Mouse (Mus musculus) bone marrow, adult 2 months (tissue): Measurements from ENCODE around the gene Micu1.

Experiments
- CTCF ChIP-seq: fragments of 200-500 bp; IDR thresholded peaks from 2 replicates; pipeline ENCODE4 v1.5.1; 2011; ENCODE audit warnings: low read length, control low read depth; ENCODE audit not compliant: control insufficient read depth, insufficient read depth
- POLR2A ChIP-seq: fragments of 200-500 bp; IDR thresholded peaks from 2 replicates; pipeline ENCODE4 v1.6.1; 2011; ENCODE audit warnings: low read depth, mild to moderate bottlenecking, control low read depth, low read length, borderline replicate concordance; ENCODE audit not compliant: control insufficient read depth

GRCm38 (mm10) chr10:59773441-59774140 is 71.3 kb downstream of the Micu1 start:
- TF ChIP-seq CTCF (no peak), POLR2A (no peak)
